Mouse (Mus musculus) hindbrain, postnatal 0 days (tissue): ENCODE data around the gene Zfp811. TPM values are rescaled to one million over a fixed set of nuclear protein-coding genes. Genes with fewer than 3 reads are reported as not detected.

Experiments used
- ATAC-seq: fragments of 200-750 bp; cut with Nextera tagmentation; 2 replicates; pipeline ENCODE4 v1.8.0; 2017; ENCODE audit warnings: mild to moderate bottlenecking, moderate TSS enrichment, moderate library complexity
- DNase-seq: peaks from one replicate; pipeline ENCODE4 v3.0.0-alpha.2; 2015; ENCODE audit warnings: low spot score
- H3K27ac ChIP-seq: fragments of 300-500 bp; sonication (generic); 2 replicates; pipeline ENCODE4 v1.5.1; 2014; ENCODE audit warnings: mild to moderate bottlenecking
- H3K27me3 ChIP-seq: fragments of 300-500 bp; sonication (generic); 2 replicates; pipeline ENCODE4 v1.6.1; 2014; ENCODE audit warnings: low read length, mixed read lengths; ENCODE audit not compliant: insufficient read depth
- H3K36me3 ChIP-seq: fragments of 300-500 bp; sonication (generic); 2 replicates; pipeline ENCODE4 v1.6.1; 2014; ENCODE audit warnings: low read length, mixed read lengths; ENCODE audit not compliant: insufficient read depth
- H3K4me1 ChIP-seq: fragments of 300-500 bp; sonication (generic); 2 replicates; pipeline ENCODE4 v1.6.1; 2014; ENCODE audit warnings: antibody characterized with exemption, low read length, mixed read lengths; ENCODE audit not compliant: insufficient read depth
- H3K4me2 ChIP-seq: fragments of 300-500 bp; sonication (generic); 2 replicates; pipeline ENCODE4 v1.6.1; 2014; ENCODE audit warnings: low read depth, mild to moderate bottlenecking, low read length, moderate library complexity, mixed read lengths
- H3K4me3 ChIP-seq: fragments of 300-500 bp; sonication (generic); 2 replicates; pipeline ENCODE4 v1.5.1; 2014; ENCODE audit warnings: low read length
- H3K9ac ChIP-seq: fragments of 300-500 bp; sonication (generic); replicated peaks from 2 replicates; pipeline ENCODE4 v1.6.1; 2014; ENCODE audit warnings: mild to moderate bottlenecking, low read length, moderate library complexity, mixed read lengths
- H3K9me3 ChIP-seq: fragments of 300-500 bp; sonication (generic); 2 replicates; pipeline ENCODE4 v1.6.1; 2016; ENCODE audit warnings: low read length, mixed read lengths
- CTCF ChIP-seq: IDR thresholded peaks from 2 replicates; pipeline ENCODE4 v1.5.1; 2016; ENCODE audit warnings: antibody characterized with exemption, control low read depth, low read depth
- WGBS: fragments of 180-500 bp; shearing (Covaris S2); extraction: QIAGEN DNeasy Blood & Tissue Kit; methylation state at CpG from one replicate; pipeline ENCODE4 v1.1.7; 2014; 5-methylcytosine and 5-hydroxymethylcytosine counted together
- polyA plus RNA-seq: library from polyadenylated mRNA; unstranded; fragments of >200 nt; fragmentation: Nextera tagmentation; extraction: Ambion mirVana; gene quantifications from 2 replicates; pipeline ENCODE4 v1.2.1, GENCODE M21; 2015
- total RNA-seq: library from RNA; depleted of rRNA; stranded (reverse); fragments of >200 nt; gene quantifications from 2 replicates; pipeline ENCODE4 v1.2.3, GENCODE M21; 2014; rRNA removed

The Zfp811 gene
- total and polyA plus RNA-seq, 2 experiments from 2014 or later = 15.7 to 19.9 TPM

DNA sequence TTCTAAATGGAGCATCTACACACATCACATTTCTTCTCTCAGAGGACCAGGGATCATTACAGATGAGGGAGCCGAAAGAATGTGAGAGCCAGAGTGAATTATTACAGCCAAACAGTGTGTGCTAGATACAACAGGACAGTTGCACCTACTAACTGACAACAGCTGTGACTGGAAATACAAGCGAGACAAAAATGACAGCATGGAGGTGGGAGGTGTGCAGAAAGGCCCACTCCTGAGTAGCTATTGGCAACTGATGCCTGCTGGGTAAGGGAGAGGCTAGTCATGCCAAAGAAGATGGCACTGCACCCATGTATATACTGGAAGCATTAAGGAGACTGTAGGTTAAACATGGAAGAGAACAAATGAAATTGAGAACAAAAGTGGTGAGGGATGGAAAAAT lies 43.3 kb downstream of the Zfp811 start:
- Histone ChIP-seq H3K4me2 (no peak overlapping the region), H3K9me3 (0 out of 2 replicates have a peak, but pooled peaks cover 3% of the 10 kb centered on the region), H3K4me1 (no peaks in the 10 kb centered on the region), H3K27ac (no peak overlapping the region), H3K9ac (no peak overlapping the region), H3K27me3 (no peaks in the 10 kb centered on the region), H3K4me3 (no peak overlapping the region), H3K36me3 (peaks cover 20% of the 10 kb centered on the region; the same call in 1 of the 2 replicates)
- DNase-seq = no peak
- WGBS = 99% methylated on average over 2 of the region's 2 CpGs
- TF ChIP-seq CTCF = no peak
- no peak for ATAC-seq

DNA sequence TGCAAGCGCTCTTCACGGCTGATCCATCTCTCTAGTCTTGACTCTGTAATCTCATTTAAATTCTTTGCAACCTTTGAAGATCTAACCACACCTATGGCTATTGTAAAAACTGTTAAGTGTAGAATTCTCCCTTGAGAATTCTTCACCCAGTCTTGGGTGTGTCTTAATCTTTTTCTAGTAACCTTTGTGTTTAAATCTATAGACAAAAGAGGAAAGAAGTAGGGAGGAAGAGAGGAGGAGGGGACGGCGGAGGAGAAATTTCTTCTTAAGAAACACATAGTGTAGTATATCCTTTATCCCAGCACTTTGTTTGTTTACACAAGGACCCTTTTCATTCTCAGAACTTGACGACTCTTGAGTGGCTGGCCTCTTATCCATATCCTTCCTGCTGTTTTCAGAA lies 52.4 kb downstream of the Zfp811 start:
- Histone ChIP-seq H3K27me3 (no peaks in the 10 kb centered on the region), H3K9ac (no peak overlapping the region), H3K27ac (no peak overlapping the region), H3K9me3 (no peaks in the 10 kb centered on the region), H3K4me1 (no peaks in the 10 kb centered on the region), H3K4me3 (no peak overlapping the region), H3K4me2 (no peak overlapping the region), H3K36me3 (no peaks in the 10 kb centered on the region)
- ATAC-seq = no peak
- no peak for TF ChIP-seq CTCF
- no peak for DNase-seq
- WGBS = 75% methylated on average over 5 of the region's 5 CpGs

DNA sequence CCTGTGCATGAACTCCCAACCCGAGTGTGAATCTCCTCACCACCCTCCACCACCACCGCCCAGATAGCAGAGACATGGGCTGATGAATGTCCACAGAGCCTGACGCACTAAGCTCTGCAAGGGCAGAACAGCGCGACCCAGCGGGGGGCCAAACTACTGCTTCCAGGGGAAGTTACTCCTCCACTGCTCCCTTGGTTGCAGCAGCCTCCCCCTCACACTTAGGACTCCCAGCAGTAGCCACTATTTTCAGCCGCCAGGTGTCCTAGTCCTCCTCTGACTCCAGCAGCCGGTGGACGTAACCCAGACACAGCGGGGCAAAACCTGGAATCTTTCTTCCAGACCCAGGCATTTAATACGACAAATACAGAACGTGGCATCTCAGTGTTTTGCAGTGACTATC lies 56.1 kb downstream of the Zfp811 start:
- Histone ChIP-seq H3K4me3 (no peak overlapping the region), H3K27me3 (no peaks in the 10 kb centered on the region), H3K9me3 (no peaks in the 10 kb centered on the region), H3K36me3 (no peaks in the 10 kb centered on the region), H3K9ac (no peak overlapping the region), H3K4me2 (peak overlapping the region; percentile 24; the same call in 1 of the 2 replicates), H3K4me1 (no peaks in the 10 kb centered on the region), H3K27ac (no peak overlapping the region)
- ATAC-seq = peak; percentile 62; the same call in 1 of the 2 replicates
- 11% methylated on average over 12 of the region's 12 CpGs for WGBS
- peak; percentile 55 for TF ChIP-seq CTCF
- peak; percentile 57 for DNase-seq

DNA sequence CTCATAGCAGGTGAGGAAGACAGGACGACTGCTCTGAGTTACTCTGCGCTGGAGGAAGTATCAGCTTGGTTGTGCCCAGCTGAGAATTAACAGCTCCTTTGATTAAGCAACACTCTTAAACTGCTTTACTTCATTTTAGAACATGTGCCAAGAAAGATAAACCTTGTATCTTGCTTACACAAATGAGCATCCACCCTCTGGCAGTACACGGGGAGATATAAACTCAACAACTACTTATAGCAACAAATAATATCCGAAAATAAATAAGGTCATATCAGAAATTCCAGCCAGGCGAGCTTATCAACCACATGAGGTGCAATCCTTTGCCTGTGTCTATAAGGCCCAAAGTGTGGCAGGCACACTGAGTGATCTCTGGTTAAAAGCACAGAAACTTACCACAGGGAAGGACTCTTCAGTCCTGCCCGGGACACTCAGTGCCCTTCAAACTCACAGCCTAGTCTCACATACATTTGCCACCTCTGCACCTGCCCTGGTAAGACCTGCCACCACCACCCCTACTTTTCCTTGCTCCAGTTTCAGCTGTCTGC lies 56.8 kb downstream of the Zfp811 start:
- Histone ChIP-seq H3K4me3 (no peak overlapping the region), H3K9me3 (no peaks in the 10 kb centered on the region), H3K4me2 (no peak overlapping the region), H3K27me3 (no peaks in the 10 kb centered on the region), H3K9ac (no peak overlapping the region), H3K27ac (no peak overlapping the region), H3K36me3 (no peaks in the 10 kb centered on the region), H3K4me1 (no peaks in the 10 kb centered on the region)
- no peak for TF ChIP-seq CTCF
- 74% methylated on average over 6 of the region's 6 CpGs for WGBS
- ATAC-seq = no peak
- DNase-seq = no peak

DNA sequence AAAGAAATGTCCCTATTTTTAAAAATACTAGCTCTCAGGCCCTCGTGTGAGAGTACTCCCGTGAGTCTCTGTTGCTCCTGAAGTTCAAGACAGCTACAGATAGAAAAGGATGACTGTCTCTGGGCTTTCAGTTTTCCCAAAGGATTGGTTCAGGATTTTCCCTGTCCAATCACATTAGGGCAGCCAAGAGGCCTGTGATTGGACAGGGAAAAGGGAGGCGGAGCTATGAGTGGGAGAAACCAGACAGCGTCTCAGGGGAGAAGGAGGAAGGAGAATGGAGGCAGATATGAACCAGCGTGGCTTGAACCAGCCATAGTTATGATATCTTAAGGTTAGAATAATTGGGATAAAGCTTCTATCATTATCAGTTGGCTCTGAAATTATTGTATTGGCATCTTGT lies 59.1 kb downstream of the Zfp811 start:
- Histone ChIP-seq H3K9ac (no peak overlapping the region), H3K4me3 (no peak overlapping the region), H3K9me3 (no peaks in the 10 kb centered on the region), H3K27ac (no peak overlapping the region), H3K4me2 (no peak overlapping the region), H3K27me3 (no peaks in the 10 kb centered on the region), H3K36me3 (no peaks in the 10 kb centered on the region), H3K4me1 (no peaks in the 10 kb centered on the region)
- TF ChIP-seq CTCF = no peak
- WGBS = 50% methylated on average over 5 of the region's 5 CpGs
- DNase-seq = no peak
- ATAC-seq = no peak

Other genes with a start within 250 kb of the Zfp811 start
- gene Cyp4f37, start 188.6 kb downstream of the Zfp811 start, total RNA-seq = not detected in 2 replicates
- 0.53 and 0.97 TPM in 2 replicates for gene Cyp4f37, start 188.6 kb downstream of the Zfp811 start, polyA plus RNA-seq
- 0.22 TPM in 1 of 2 replicates, not detected in the other for gene Cyp4f40, start 151.0 kb downstream of the Zfp811 start, total RNA-seq
- gene Cyp4f40, start 151.0 kb downstream of the Zfp811 start, polyA plus RNA-seq = 0.09 TPM in 1 of 2 replicates, not detected in the other
- 9.5 and 11.9 TPM in 2 replicates for gene Cyp4f15, start 124.3 kb downstream of the Zfp811 start, total RNA-seq
- 4.8 and 5.5 TPM in 2 replicates for gene Cyp4f15, start 124.3 kb downstream of the Zfp811 start, polyA plus RNA-seq
- 29.2 and 34.0 TPM in 2 replicates for gene Zfp871, start 21.6 kb downstream of the Zfp811 start, total RNA-seq
- 42.1 and 44.4 TPM in 2 replicates for gene Zfp871, start 21.6 kb downstream of the Zfp811 start, polyA plus RNA-seq
- 12.2 and 15.3 TPM in 2 replicates for gene Zfp799, start 20.3 kb upstream of the Zfp811 start, total RNA-seq
- gene Zfp799, start 20.3 kb upstream of the Zfp811 start, polyA plus RNA-seq = 12.4 and 14.8 TPM in 2 replicates
- 5.9 and 6.4 TPM in 2 replicates for gene Zfp870, start 81.7 kb upstream of the Zfp811 start, total RNA-seq
- 4.8 and 5.0 TPM in 2 replicates for gene Zfp870, start 81.7 kb upstream of the Zfp811 start, polyA plus RNA-seq
- 0.78 and 1.3 TPM in 2 replicates for gene Cyp4f14, start 107.4 kb upstream of the Zfp811 start, total RNA-seq
- gene Cyp4f14, start 107.4 kb upstream of the Zfp811 start, polyA plus RNA-seq = 0.64 and 0.88 TPM in 2 replicates
- 9.3 and 15.2 TPM in 2 replicates for gene Cyp4f13, start 137.5 kb upstream of the Zfp811 start, total RNA-seq
- gene Cyp4f13, start 137.5 kb upstream of the Zfp811 start, polyA plus RNA-seq = 11.1 and 16.0 TPM in 2 replicates
- 3.8 and 5.9 TPM in 2 replicates for gene Zfp472, start 155.9 kb upstream of the Zfp811 start, total RNA-seq
- 6.4 and 6.5 TPM in 2 replicates for gene Zfp472, start 155.9 kb upstream of the Zfp811 start, polyA plus RNA-seq
- 8.7 and 9.9 TPM in 2 replicates for gene Zfp952, start 183.2 kb upstream of the Zfp811 start, total RNA-seq
- gene Zfp952, start 183.2 kb upstream of the Zfp811 start, polyA plus RNA-seq = 10.8 and 11.7 TPM in 2 replicates
- gene Zfp763, start 223.5 kb upstream of the Zfp811 start, total RNA-seq = 10.8 and 12.7 TPM in 2 replicates
- 15.3 and 16.7 TPM in 2 replicates for gene Zfp763, start 223.5 kb upstream of the Zfp811 start, polyA plus RNA-seq